Mouse (Mus musculus): ENCODE measurements around the gene Tbc1d22a. TPM values are rescaled to one million over a fixed set of nuclear protein-coding genes. Genes with fewer than 3 reads are reported as not detected.
A peak's percentile ranks its signal among the peaks of the same experiment; 100 is the strongest.
"Not testable (repeated sequence)": the region's sequence is repeated elsewhere in the genome, so short reads cannot be mapped to it uniquely, and the experiment has no call there.

Gene Tbc1d22a
- polyA plus RNA-seq, 1 experiment, result 39.8 TPM

DNA sequence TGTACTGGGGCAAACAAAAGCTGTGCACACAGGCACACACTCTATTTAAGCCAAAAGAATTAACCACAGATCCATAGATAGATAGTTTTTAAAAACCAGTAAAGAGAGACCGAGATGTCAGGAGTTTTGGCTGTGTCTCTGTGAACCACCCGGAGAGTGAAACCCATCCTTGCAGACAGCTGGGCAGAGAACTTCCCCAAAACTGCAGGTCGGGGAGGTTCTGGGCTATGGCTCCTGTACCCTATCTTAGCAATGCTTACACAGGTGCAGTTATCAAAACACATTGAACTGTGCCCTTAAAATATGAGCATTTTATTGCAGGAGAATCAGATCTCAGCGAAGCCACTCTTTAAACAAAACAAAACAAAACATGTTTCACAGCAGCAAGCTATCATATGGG lies 33.8 kb upstream of the Tbc1d22a start:
- H3K4me3 ChIP-seq (ENCODE audit: insufficient read depth, low read length), result no peak overlapping the region
- H3K27ac ChIP-seq (ENCODE audit: insufficient read depth, low read depth, low read length), result peak overlapping the region; percentile 52
- peaks cover 47% of the 10 kb centered on the region for H3K4me1 ChIP-seq (ENCODE audit: control insufficient read depth, insufficient read depth, low read length)
- TF ChIP-seq POLR2A (IDR thresholded peaks at IDR 0.05; ENCODE audit: borderline replicate concordance, low read depth, low read length), result no peak
- no peak for TF ChIP-seq CTCF (IDR thresholded peaks at IDR 0.05; ENCODE audit: low read depth, low read length)

DNA sequence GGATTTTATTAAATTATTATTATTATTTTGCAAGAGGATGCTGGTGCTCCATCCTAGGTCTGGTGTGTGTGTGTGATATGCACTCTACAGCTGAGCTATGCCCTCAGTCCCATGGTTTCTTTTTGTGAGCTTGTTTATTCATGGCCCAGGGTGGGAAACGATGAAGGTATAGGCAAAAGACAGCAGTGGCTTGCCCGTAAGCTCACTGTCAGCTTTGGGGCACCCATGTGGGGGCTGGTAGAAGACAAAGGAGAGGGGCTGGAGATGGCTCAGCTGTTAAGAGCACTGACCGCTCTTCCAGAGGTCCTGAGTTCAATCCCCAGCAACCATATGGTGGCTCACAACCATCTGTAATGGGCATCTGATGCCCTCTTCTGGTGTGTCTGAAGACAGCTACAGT lies 32.9 kb upstream of the Tbc1d22a start:
- Histone ChIP-seq H3K27ac (ENCODE audit: insufficient read depth, low read depth, low read length) (peak overlapping the region; percentile 39), H3K4me1 (ENCODE audit: control insufficient read depth, insufficient read depth, low read length) (peaks cover 44% of the 10 kb centered on the region)
- not testable (repeated sequence) for H3K4me3 ChIP-seq (ENCODE audit: insufficient read depth, low read length)

DNA sequence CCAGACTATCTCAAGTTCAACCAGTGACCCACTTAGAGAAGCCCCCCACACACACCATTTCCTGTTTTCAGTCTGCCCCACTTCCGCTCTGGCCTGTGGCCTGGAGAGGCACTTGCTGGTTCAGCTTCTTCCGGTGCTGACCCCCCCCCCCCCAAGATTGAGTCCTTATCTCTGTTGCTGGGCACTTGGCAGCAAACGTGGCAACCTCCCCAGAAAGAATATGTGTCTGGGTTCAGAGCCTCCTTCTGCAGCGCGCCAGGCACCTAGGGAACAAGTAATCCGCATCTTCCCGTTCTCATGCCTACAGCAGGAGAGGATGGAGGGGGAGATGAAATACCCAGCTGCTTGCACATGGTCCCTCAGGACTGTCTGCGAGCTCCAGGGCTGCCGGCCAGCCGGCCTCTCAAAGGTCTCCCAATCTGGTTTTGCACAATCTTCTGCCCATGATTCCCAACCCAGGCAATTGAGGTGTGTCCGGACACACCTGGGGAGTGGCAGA lies 32.3 kb upstream of the Tbc1d22a start:
- peak overlapping the region; percentile 55 for H3K4me3 ChIP-seq (ENCODE audit: insufficient read depth, low read length)
- peaks cover 45% of the 10 kb centered on the region for H3K4me1 ChIP-seq (ENCODE audit: control insufficient read depth, insufficient read depth, low read length)
- H3K27ac ChIP-seq (ENCODE audit: insufficient read depth, low read depth, low read length), result peak overlapping the region; percentile 97
- TF ChIP-seq POLR2A (IDR thresholded peaks at IDR 0.05; ENCODE audit: borderline replicate concordance, low read depth, low read length), result no peak
- no peak for TF ChIP-seq CTCF (IDR thresholded peaks at IDR 0.05; ENCODE audit: low read depth, low read length)

DNA sequence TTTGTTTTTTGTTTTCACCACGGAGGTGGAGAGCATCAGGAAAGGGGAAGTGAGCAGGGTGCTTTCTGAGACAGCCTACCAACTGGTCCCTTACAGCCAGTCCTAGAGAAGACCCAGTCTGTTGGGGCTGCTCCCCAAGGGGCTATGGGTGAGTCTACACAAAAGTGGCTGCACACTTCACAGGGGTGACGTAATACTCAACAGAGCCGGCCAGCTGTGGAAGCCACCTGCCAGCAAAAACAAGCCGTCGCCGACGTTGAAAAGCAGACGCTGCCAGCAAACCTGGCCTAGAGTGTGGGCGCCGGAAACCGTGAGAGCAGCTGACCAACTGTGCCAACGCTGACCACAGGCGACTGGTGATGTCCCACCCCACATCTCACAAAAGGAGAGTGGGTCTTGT lies 31.6 kb upstream of the Tbc1d22a start:
- peak overlapping the region; percentile 97 for H3K27ac ChIP-seq (ENCODE audit: insufficient read depth, low read depth, low read length)

DNA sequence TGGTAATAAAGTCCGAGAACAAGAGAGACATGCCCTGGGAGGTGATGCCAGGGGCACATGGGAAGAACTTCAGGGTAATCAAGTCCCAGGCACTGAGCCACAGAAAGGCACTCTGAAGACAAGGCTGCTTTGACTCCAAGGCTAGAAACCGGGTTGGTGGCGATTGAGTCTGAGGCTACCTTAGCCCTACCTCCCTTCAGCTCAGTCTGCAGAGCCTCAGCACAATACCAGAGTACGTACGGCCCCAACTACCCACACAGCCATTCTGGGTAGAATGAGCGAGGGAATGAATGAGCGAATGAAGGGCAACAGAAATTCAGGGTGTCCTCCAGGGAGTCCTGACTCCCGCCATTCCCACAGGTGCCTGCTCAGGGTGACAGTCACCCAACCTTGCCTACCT lies 30.8 kb upstream of the Tbc1d22a start:
- Histone ChIP-seq H3K27ac (ENCODE audit: insufficient read depth, low read depth, low read length) (peak overlapping the region; percentile 97), H3K4me1 (ENCODE audit: control insufficient read depth, insufficient read depth, low read length) (peaks cover 48% of the 10 kb centered on the region), H3K4me3 (ENCODE audit: insufficient read depth, low read length) (peak overlapping the region; percentile 74)
- TF ChIP-seq CTCF (IDR thresholded peaks at IDR 0.05; ENCODE audit: low read depth, low read length) (no peak), POLR2A (IDR thresholded peaks at IDR 0.05; ENCODE audit: borderline replicate concordance, low read depth, low read length) (no peak)

More for the DNA sequence above, 31.6 kb upstream of the Tbc1d22a start:
- peaks cover 48% of the 10 kb centered on the region for H3K4me1 ChIP-seq (ENCODE audit: control insufficient read depth, insufficient read depth, low read length)
- peak overlapping the region; percentile 74 for H3K4me3 ChIP-seq (ENCODE audit: insufficient read depth, low read length)
- TF ChIP-seq POLR2A (IDR thresholded peaks at IDR 0.05; ENCODE audit: borderline replicate concordance, low read depth, low read length) (peak; percentile 35; the same call in 1 of the 2 replicates), CTCF (IDR thresholded peaks at IDR 0.05; ENCODE audit: low read depth, low read length) (no peak)

DNA sequence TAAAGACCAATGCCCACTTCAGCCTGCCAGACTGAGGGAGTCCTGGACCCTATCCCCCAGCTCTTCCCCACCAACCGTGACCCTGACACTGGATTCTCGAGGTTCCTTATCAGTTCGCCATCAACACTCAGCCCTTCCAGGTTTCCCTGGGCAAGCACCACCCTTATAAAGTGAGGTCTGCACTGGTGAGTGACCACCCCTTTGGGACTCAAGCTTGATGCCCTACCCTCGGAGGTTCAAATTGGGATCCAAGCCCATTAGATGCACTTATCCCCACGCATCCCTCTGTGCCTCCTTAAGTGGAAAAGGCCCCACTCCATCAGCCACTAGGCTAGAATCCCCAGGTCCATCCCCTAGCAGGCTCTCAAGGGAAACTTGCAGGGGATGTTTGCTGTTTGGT lies 30.2 kb upstream of the Tbc1d22a start:
- TF ChIP-seq CTCF (IDR thresholded peaks at IDR 0.05; ENCODE audit: low read depth, low read length) (no peak), POLR2A (IDR thresholded peaks at IDR 0.05; ENCODE audit: borderline replicate concordance, low read depth, low read length) (no peak)
- H3K4me1 ChIP-seq (ENCODE audit: control insufficient read depth, insufficient read depth, low read length), result peaks cover 50% of the 10 kb centered on the region
- H3K27ac ChIP-seq (ENCODE audit: insufficient read depth, low read depth, low read length), result peak overlapping the region; percentile 89
- H3K4me3 ChIP-seq (ENCODE audit: insufficient read depth, low read length), result peak overlapping the region; percentile 74

DNA sequence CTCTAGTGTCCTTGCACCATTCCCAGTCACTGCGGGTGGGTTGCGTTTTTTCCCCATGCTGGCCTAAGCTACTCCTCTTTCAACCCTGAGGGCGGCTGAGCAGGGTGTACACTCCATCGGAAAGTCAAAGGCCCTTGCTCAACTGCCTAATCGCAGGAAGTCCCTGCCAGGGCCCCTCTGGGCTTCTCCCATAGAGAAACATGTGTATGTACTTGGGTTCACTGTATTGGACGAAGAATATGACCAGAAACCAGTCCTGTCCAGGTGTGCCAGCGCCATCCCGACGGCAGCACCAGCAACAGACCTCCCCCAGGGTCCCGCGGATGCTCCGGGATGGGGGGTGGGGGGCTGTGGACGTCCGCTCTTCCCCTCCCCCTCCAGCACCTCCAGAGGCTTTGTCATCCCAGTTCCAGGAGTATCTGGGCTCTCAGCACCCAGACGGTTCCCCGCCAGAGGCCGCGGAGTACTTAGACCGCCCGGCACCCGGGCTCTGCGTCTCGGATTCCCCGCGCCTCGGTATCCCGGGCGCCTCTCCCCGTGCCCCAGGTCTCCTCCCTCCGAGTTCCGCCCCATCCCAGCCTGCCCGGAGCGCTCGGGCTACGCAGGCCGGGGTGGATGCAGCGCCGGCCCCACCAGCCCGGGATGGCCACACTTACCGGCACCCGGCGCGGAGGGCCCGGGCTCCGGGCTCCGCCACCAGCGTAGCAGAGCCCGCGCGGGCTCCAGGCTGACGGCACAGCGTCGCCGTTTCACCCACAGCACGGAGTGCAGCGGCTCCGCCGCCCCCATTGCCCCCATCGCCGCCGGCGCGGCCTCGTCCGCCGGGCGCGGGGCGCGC lies 29.2 kb upstream of the Tbc1d22a start:
- H3K27ac ChIP-seq (ENCODE audit: insufficient read depth, low read depth, low read length), result peak overlapping the region; percentile 89

DNA sequence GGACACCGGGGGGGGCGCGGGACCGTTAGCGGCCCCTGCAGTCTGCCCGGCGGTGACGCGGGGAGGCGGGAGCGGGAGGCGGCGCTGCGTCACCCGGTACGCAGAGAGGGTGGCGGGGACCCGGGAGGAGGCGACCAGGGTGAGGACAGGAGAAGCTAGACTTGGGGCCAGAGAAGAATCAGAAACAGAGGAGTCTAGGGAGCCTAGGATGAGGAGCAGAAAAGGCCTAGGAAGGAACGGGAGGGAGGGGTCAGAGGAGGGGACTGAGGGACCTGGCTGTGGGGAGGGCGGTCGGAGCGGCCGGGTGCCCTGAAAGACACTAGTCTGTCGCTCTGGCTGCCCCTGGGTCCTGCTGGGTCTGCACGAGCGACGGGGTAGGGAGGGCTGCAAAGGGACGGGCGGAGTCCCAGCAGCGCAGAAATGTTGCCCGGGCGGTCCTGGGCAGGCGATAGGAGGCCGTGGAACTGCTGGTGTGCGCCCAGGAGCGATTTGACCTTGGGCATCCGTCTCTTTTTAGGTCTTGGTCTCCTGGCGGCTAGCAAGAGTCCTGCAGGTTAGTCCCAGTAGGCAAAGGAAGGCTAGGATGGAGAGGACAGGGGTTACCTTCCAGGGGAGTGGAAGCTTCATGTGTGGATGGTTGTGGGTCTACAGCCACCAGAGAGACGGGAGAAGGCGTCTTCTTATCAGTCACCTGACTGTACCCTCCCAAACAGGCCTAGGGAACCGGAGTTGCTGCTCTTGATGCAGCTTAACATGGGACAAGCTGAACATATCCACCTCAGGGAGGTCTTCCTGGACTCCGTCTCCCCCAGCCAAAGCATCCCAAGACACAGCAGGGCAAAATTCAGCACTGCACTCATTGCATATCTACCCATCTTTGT lies 28.3 kb upstream of the Tbc1d22a start, which contains the start of gene Cerk:
Gene Cerk (minus strand): TSS at position 453 of the 881 bp plus-strand sequence.
- TF ChIP-seq CTCF (IDR thresholded peaks at IDR 0.05; ENCODE audit: low read depth, low read length) (peak; percentile 35; the same call in 1 of the 2 replicates), POLR2A (IDR thresholded peaks at IDR 0.05; ENCODE audit: borderline replicate concordance, low read depth, low read length) (no peak; the same call in 1 of the 2 replicates)
- H3K4me3 ChIP-seq (ENCODE audit: insufficient read depth, low read length), result peak within 1 kb of the TSS; percentile 74
- peak within 1 kb of the TSS; percentile 89 for H3K27ac ChIP-seq (ENCODE audit: insufficient read depth, low read depth, low read length)
- H3K4me1 ChIP-seq (ENCODE audit: control insufficient read depth, insufficient read depth, low read length), result peaks cover 53% of the 10 kb centered on the region

More for the DNA sequence above, 29.2 kb upstream of the Tbc1d22a start:
- peaks cover 51% of the 10 kb centered on the region for H3K4me1 ChIP-seq (ENCODE audit: control insufficient read depth, insufficient read depth, low read length)
- TF ChIP-seq POLR2A (IDR thresholded peaks at IDR 0.05; ENCODE audit: borderline replicate concordance, low read depth, low read length), result peak; percentile 9; the same call in 1 of the 2 replicates
- 0 out of 2 replicates have a peak, but pooled peaks have one; percentile 21 for TF ChIP-seq CTCF (IDR thresholded peaks at IDR 0.05; ENCODE audit: low read depth, low read length)
- peak overlapping the region; percentile 74 for H3K4me3 ChIP-seq (ENCODE audit: insufficient read depth, low read length)

DNA sequence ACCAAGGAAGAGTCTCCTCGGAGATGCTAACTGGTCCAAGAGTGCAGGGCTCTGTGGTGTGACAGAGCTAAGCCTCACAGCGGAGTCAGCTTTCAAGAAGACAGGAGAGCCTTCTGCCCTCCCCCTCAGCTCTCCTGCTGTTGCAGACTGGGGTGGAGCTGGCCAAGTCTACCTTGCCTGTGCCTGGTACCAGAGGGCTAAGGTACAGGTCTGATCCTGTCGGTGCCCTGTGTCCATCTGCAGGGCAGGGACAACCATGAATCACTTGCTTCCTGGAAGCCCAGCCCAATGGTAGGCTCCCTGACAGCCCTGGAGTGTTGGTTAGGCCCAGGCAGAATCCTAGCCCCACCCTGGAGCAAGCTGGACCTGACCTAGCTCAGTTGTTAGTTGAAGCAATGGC lies 27.6 kb upstream of the Tbc1d22a start:
- peak overlapping the region; percentile 74 for H3K4me3 ChIP-seq (ENCODE audit: insufficient read depth, low read length)
- peak overlapping the region; percentile 89 for H3K27ac ChIP-seq (ENCODE audit: insufficient read depth, low read depth, low read length)
- TF ChIP-seq CTCF (IDR thresholded peaks at IDR 0.05; ENCODE audit: low read depth, low read length) (0 out of 2 replicates have a peak, but pooled peaks have one; percentile 11), POLR2A (IDR thresholded peaks at IDR 0.05; ENCODE audit: borderline replicate concordance, low read depth, low read length) (0 out of 2 replicates have a peak, but pooled peaks have one; percentile 17)
- H3K4me1 ChIP-seq (ENCODE audit: control insufficient read depth, insufficient read depth, low read length), result peaks cover 54% of the 10 kb centered on the region

All from bone marrow macrophage, adult 2 months (primary cell).